Mouse (Mus musculus): Measurements from ENCODE around the gene Adamts2.

GRCm38 (mm10) chr11:50681940-50682339 lies 80.1 kb downstream of the Adamts2 start:
- no peak for TF ChIP-seq CTCF (IDR thresholded peaks at IDR 0.05; ENCODE audit: low read depth)
- no peak for TF ChIP-seq EP300 (IDR thresholded peaks at IDR 0.05; ENCODE audit: low read depth)

Data from heart, postnatal 0 days (tissue).